Mouse (Mus musculus): ENCODE measurements around the gene Sirt4. TPM values are rescaled to one million over a fixed set of nuclear protein-coding genes. Genes with fewer than 3 reads are reported as not detected.

Gene Sirt4
- total RNA-seq, 2 experiments from 2014 or later, result 7.1 to 9.2 TPM

- no peak for ATAC-seq (replicated peaks; ENCODE audit: poor library complexity, severe bottlenecking)
Observed at GRCm38 (mm10) chr5:115437242-115437944, 47.1 kb downstream of the Sirt4 start.

GRCm38 (mm10) chr5:115436421-115437124 lies 48.0 kb downstream of the Sirt4 start:
- no peak; the same call in 1 of the 2 replicates for ATAC-seq (replicated peaks; ENCODE audit: poor library complexity, severe bottlenecking)

- ATAC-seq (replicated peaks; ENCODE audit: poor library complexity, severe bottlenecking), result no peak
Observed at GRCm38 (mm10) chr5:115435755-115436379, 48.7 kb downstream of the Sirt4 start.

GRCm38 (mm10) chr5:115434853-115435754 lies 49.4 kb downstream of the Sirt4 start:
- no peak for ATAC-seq (replicated peaks; ENCODE audit: poor library complexity, severe bottlenecking)

GRCm38 (mm10) chr5:115434280-115434852 lies 50.2 kb downstream of the Sirt4 start:
- ATAC-seq (replicated peaks; ENCODE audit: poor library complexity, severe bottlenecking), result no peak

- ATAC-seq (replicated peaks; ENCODE audit: poor library complexity, severe bottlenecking), result no peak
Observed at GRCm38 (mm10) chr5:115433191-115433590, 51.3 kb downstream of the Sirt4 start.

- ATAC-seq (replicated peaks; ENCODE audit: poor library complexity, severe bottlenecking), result no peak
Observed at GRCm38 (mm10) chr5:115432395-115432794, 52.1 kb downstream of the Sirt4 start.

GRCm38 (mm10) chr5:115431898-115432259 lies 52.6 kb downstream of the Sirt4 start:
- no peak for ATAC-seq (replicated peaks; ENCODE audit: poor library complexity, severe bottlenecking)

GRCm38 (mm10) chr5:115431061-115431897 lies 53.2 kb downstream of the Sirt4 start:
- no peak for ATAC-seq (replicated peaks; ENCODE audit: poor library complexity, severe bottlenecking)

- ATAC-seq (replicated peaks; ENCODE audit: poor library complexity, severe bottlenecking), result no peak
Observed at GRCm38 (mm10) chr5:115430187-115430960, 54.2 kb downstream of the Sirt4 start.

GRCm38 (mm10) chr5:115429359-115430186 lies 55.0 kb downstream of the Sirt4 start, which contains the start of gene Msi1:
Gene Msi1 (plus strand): TSS chr5:115429599.
- ATAC-seq (replicated peaks; ENCODE audit: poor library complexity, severe bottlenecking), result no peak

GRCm38 (mm10) chr5:115428831-115429358 lies 55.6 kb downstream of the Sirt4 start:
- no peak for ATAC-seq (replicated peaks; ENCODE audit: poor library complexity, severe bottlenecking)

Other genes starting within 250 kb of the Sirt4 start
- gene Pop5, start 248.9 kb downstream of the Sirt4 start, total RNA-seq (2014; fragmentation: Nextera tagmentation), result 92.9 and 109 TPM in 2 replicates
- 74.0 and 75.4 TPM in 2 replicates for gene Pop5, start 248.9 kb downstream of the Sirt4 start, total RNA-seq (2017)
- 70.1 and 93.7 TPM in 2 replicates for gene Rnf10, start 211.8 kb downstream of the Sirt4 start, total RNA-seq (2014; fragmentation: Nextera tagmentation)
- 52.6 and 57.9 TPM in 2 replicates for gene Rnf10, start 211.8 kb downstream of the Sirt4 start, total RNA-seq (2017)
- 21.1 and 24.8 TPM in 2 replicates for gene Coq5, start 205.1 kb downstream of the Sirt4 start, total RNA-seq (2014; fragmentation: Nextera tagmentation)
- 35.3 and 41.9 TPM in 2 replicates for gene Coq5, start 205.1 kb downstream of the Sirt4 start, total RNA-seq (2017)
- gene Dynll1, start 183.7 kb downstream of the Sirt4 start, total RNA-seq (2014; fragmentation: Nextera tagmentation), result 491 and 531 TPM in 2 replicates
- 298 and 379 TPM in 2 replicates for gene Dynll1, start 183.7 kb downstream of the Sirt4 start, total RNA-seq (2017)
- 75.1 and 80.7 TPM in 2 replicates for gene Srsf9, start 157.5 kb downstream of the Sirt4 start, total RNA-seq (2014; fragmentation: Nextera tagmentation)
- 75.0 and 91.4 TPM in 2 replicates for gene Srsf9, start 157.5 kb downstream of the Sirt4 start, total RNA-seq (2017)
- gene Gatc, start 143.5 kb downstream of the Sirt4 start, total RNA-seq (2014; fragmentation: Nextera tagmentation), result 48.0 and 50.2 TPM in 2 replicates
- gene Gatc, start 143.5 kb downstream of the Sirt4 start, total RNA-seq (2017), result 12.1 and 15.3 TPM in 2 replicates
- gene Triap1, start 143.5 kb downstream of the Sirt4 start, total RNA-seq (2014; fragmentation: Nextera tagmentation), result 33.7 and 37.2 TPM in 2 replicates
- 15.6 and 24.0 TPM in 2 replicates for gene Triap1, start 143.5 kb downstream of the Sirt4 start, total RNA-seq (2017)
- gene Cox6a1, start 135.7 kb downstream of the Sirt4 start, total RNA-seq (2014; fragmentation: Nextera tagmentation), result 446 and 566 TPM in 2 replicates
- gene Cox6a1, start 135.7 kb downstream of the Sirt4 start, total RNA-seq (2017), result 56.7 and 64.4 TPM in 2 replicates
- gene Msi1, start 55.1 kb downstream of the Sirt4 start, total RNA-seq (2014; fragmentation: Nextera tagmentation), result not detected in 2 replicates
- gene Msi1, start 55.1 kb downstream of the Sirt4 start, total RNA-seq (2017), result not detected in 2 replicates
- gene Pla2g1b, start 18.5 kb downstream of the Sirt4 start, total RNA-seq (2014; fragmentation: Nextera tagmentation), result not detected in 2 replicates
- not detected in 2 replicates for gene Pla2g1b, start 18.5 kb downstream of the Sirt4 start, total RNA-seq (2017)
- gene Pxn, start 22.0 kb upstream of the Sirt4 start, total RNA-seq (2014; fragmentation: Nextera tagmentation), result 56.2 and 57.1 TPM in 2 replicates
- gene Pxn, start 22.0 kb upstream of the Sirt4 start, total RNA-seq (2017), result 110 and 111 TPM in 2 replicates
- 2,324 and 2,796 TPM in 2 replicates for gene Rplp0, start 74.7 kb upstream of the Sirt4 start, total RNA-seq (2014; fragmentation: Nextera tagmentation)
- 1,887 and 2,078 TPM in 2 replicates for gene Rplp0, start 74.7 kb upstream of the Sirt4 start, total RNA-seq (2017)
- gene Gcn1l1, start 80.5 kb upstream of the Sirt4 start, total RNA-seq (2014; fragmentation: Nextera tagmentation), result 26.9 and 43.5 TPM in 2 replicates
- 33.4 and 37.4 TPM in 2 replicates for gene Gcn1l1, start 80.5 kb upstream of the Sirt4 start, total RNA-seq (2017)
- 30.5 and 41.8 TPM in 2 replicates for gene Rab35, start 147.2 kb upstream of the Sirt4 start, total RNA-seq (2014; fragmentation: Nextera tagmentation)
- gene Rab35, start 147.2 kb upstream of the Sirt4 start, total RNA-seq (2017), result 22.7 and 23.9 TPM in 2 replicates
- gene Bicdl1, start 246.9 kb upstream of the Sirt4 start, total RNA-seq (2014; fragmentation: Nextera tagmentation), result 1.1 TPM in 1 of 2 replicates, not detected in the other
- gene Bicdl1, start 246.9 kb upstream of the Sirt4 start, total RNA-seq (2017), result 0.34 and 2.3 TPM in 2 replicates